Mouse (Mus musculus) spleen, adult 2 months (tissue): ENCODE data around the gene Kl.

ENCODE experiments used
- CTCF ChIP-seq: fragments of 200-500 bp; IDR thresholded peaks from 2 replicates; pipeline ENCODE4 v1.5.1; 2011; ENCODE audit warnings: mild to moderate bottlenecking, inconsistent platforms; ENCODE audit not compliant: insufficient read depth, insufficient read length, insufficient replicate concordance; ENCODE audit errors: extremely low read depth
- POLR2A ChIP-seq: fragments of 200-500 bp; IDR thresholded peaks from 2 replicates; pipeline ENCODE4 v1.6.1; 2011; ENCODE audit warnings: low read depth, low read length, inconsistent platforms

DNA sequence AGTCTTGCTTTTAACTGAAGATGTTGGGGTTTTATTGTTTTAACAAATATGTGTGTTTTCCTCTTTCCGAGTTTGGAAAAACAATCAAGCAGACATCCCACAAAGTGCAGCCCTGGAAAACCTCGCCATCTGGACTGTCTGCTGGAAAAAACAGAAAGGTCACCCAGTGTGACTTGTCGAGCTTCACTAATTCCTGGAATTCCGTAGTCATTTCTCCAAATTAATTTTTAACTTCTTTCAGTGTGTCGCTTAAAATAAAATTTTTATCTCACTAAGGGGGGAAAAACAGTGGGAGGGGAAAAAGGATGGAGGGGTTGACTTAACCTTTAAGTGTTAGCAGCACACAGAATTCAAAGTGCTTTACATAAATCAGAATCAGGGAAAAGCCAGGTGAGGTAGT, 39.8 kb upstream of the Kl start:
- no peak for TF ChIP-seq CTCF
- no peak for TF ChIP-seq POLR2A
